Mouse (Mus musculus) CH12.LX (cell line): ENCODE results near the gene Arpp19. TPM values are rescaled to one million over a fixed set of nuclear protein-coding genes. Genes with fewer than 3 reads are reported as not detected.
A peak's percentile ranks its signal among the peaks of the same experiment; 100 is the strongest.

Experiments used
- DNase-seq: peaks from one replicate; pipeline ENCODE4 v3.0.0-alpha.2; 2013; ENCODE audit errors: extremely low read depth
- H3K27ac ChIP-seq: 2 replicates; pipeline ENCODE4 v1.5.1; 2012; ENCODE audit warnings: low read depth, mild to moderate bottlenecking, control low read depth, moderate library complexity; ENCODE audit not compliant: insufficient read depth
- H3K27me3 ChIP-seq: replicated peaks from 2 replicates; pipeline ENCODE3; 2012; ENCODE audit warnings: inconsistent platforms
- H3K36me3 ChIP-seq, 2 experiments: replicated peaks in 1 of 2; 2 replicates each; pipeline versions ENCODE3 to v1.6.1; 2012; ENCODE audit warnings: inconsistent platforms in 1 of 2, low read length in 1 of 2, mild to moderate bottlenecking in 1 of 2, mixed read lengths in 1 of 2, moderate library complexity in 1 of 2; ENCODE audit not compliant: control insufficient read depth in 1 of 2, insufficient read depth in 1 of 2
- H3K4me1 ChIP-seq, 2 experiments: 2 replicates each; pipeline ENCODE4 v1.6.1; 2012; ENCODE audit warnings: inconsistent platforms in 1 of 2, moderate library complexity in 1 of 2; ENCODE audit not compliant: insufficient read depth in 2 of 2, control insufficient read depth in 1 of 2
- H3K4me2 ChIP-seq: 2 replicates; pipeline ENCODE4 v1.6.1; 2012; ENCODE audit warnings: low read depth, mild to moderate bottlenecking, control low read depth; ENCODE audit not compliant: poor library complexity, insufficient read depth, severe bottlenecking
- H3K4me3 ChIP-seq, 3 experiments: fragments of 150-350 bp in 1 of 3; sonication (generic) in 1 of 3; replicated peaks in 1 of 3; 2 replicates each; pipeline versions ENCODE3 to v1.5.1; 2011 to 2012; ENCODE audit warnings: low read depth in 2 of 3, low read length in 2 of 3, mild to moderate bottlenecking in 2 of 3, moderate library complexity in 2 of 3, control low read depth in 1 of 3, improper control_type of control experiment in 1 of 3, inconsistent platforms in 1 of 3, mixed read lengths in 1 of 3; ENCODE audit not compliant: poor library complexity in 1 of 3
- H3K79me2 ChIP-seq: replicated peaks from 2 replicates; pipeline ENCODE4 v1.6.1; 2012; ENCODE audit warnings: mild to moderate bottlenecking, moderate library complexity; ENCODE audit not compliant: control insufficient read depth, poor library complexity, insufficient read depth, severe bottlenecking; ENCODE audit errors: extremely low read depth
- H3K9ac ChIP-seq: 2 replicates; pipeline ENCODE4 v1.6.1; 2012; ENCODE audit warnings: low read depth, mild to moderate bottlenecking, control low read depth, moderate library complexity; ENCODE audit not compliant: insufficient read depth
- H3K9me3 ChIP-seq: replicated peaks from 2 replicates; pipeline ENCODE3; 2012; ENCODE audit warnings: low read length, inconsistent platforms, mixed read lengths
- BHLHE40 ChIP-seq: IDR thresholded peaks from 2 replicates; pipeline ENCODE4 v1.6.1; 2011; ENCODE audit warnings: mild to moderate bottlenecking, low read depth, low read length, improper control_type of control experiment
- CHD1 ChIP-seq: IDR thresholded peaks from 2 replicates; pipeline ENCODE4 v1.6.1; 2012; ENCODE audit warnings: low read depth, low read length, improper control_type of control experiment, inconsistent platforms
- CHD2 ChIP-seq: IDR thresholded peaks from 2 replicates; pipeline ENCODE4 v1.6.1; 2011; ENCODE audit warnings: low read length, improper control_type of control experiment
- CTCF ChIP-seq, 2 experiments: IDR thresholded peaks in 1 of 2; conservative IDR thresholded peaks in 1 of 2; 2 replicates each; pipeline ENCODE4 v1.5.1; 2011 to 2012; ENCODE audit warnings: low read depth in 2 of 2, low read length in 2 of 2, improper control_type of control experiment in 1 of 2, inconsistent platforms in 1 of 2, mild to moderate bottlenecking in 1 of 2, moderate library complexity in 1 of 2
- E2F4 ChIP-seq: IDR thresholded peaks from 2 replicates; pipeline ENCODE4 v1.6.1; 2011; ENCODE audit warnings: low read depth, low read length, improper control_type of control experiment; ENCODE audit not compliant: insufficient replicate concordance
- ELF1 ChIP-seq: IDR thresholded peaks from 2 replicates; pipeline ENCODE4 v1.6.1; 2014; ENCODE audit warnings: low read depth, mild to moderate bottlenecking, inconsistent platforms, low read length, improper control_type of control experiment
- EP300 ChIP-seq: IDR thresholded peaks from 2 replicates; pipeline ENCODE4 v1.6.1; 2011; ENCODE audit warnings: low read length, improper control_type of control experiment
- ETS1 ChIP-seq: conservative IDR thresholded peaks from 2 replicates; pipeline ENCODE4 v1.6.1; 2012; ENCODE audit warnings: low read depth, mild to moderate bottlenecking, inconsistent platforms, low read length, improper control_type of control experiment, moderate library complexity
- GABPA ChIP-seq: IDR thresholded peaks from 2 replicates; pipeline ENCODE4 v1.6.1; 2012; ENCODE audit warnings: low read depth, low read length, improper control_type of control experiment, inconsistent platforms; ENCODE audit not compliant: insufficient replicate concordance
- HCFC1 ChIP-seq: IDR thresholded peaks from 2 replicates; pipeline ENCODE4 v1.6.1; 2012; ENCODE audit warnings: low read depth, mild to moderate bottlenecking, inconsistent platforms, low read length, improper control_type of control experiment
- JUN ChIP-seq: IDR thresholded peaks from 2 replicates; pipeline ENCODE4 v1.6.1; 2011; ENCODE audit warnings: low read depth, mild to moderate bottlenecking, low read length, improper control_type of control experiment, moderate library complexity; ENCODE audit not compliant: insufficient read depth
- JUND ChIP-seq: conservative IDR thresholded peaks from 2 replicates; pipeline ENCODE4 v1.6.1; 2011; ENCODE audit warnings: low read depth, low read length, improper control_type of control experiment
- KAT2A ChIP-seq: IDR thresholded peaks from 2 replicates; pipeline ENCODE4 v1.6.1; 2012; ENCODE audit warnings: low read length, improper control_type of control experiment, inconsistent platforms; ENCODE audit not compliant: insufficient replicate concordance
- MAFK ChIP-seq: IDR thresholded peaks from 2 replicates; pipeline ENCODE4 v1.6.1; 2011; ENCODE audit warnings: low read length, improper control_type of control experiment; ENCODE audit not compliant: insufficient replicate concordance
- MAX ChIP-seq: IDR thresholded peaks from 2 replicates; pipeline ENCODE4 v1.6.1; 2011; ENCODE audit warnings: low read length, improper control_type of control experiment
- MAZ ChIP-seq: IDR thresholded peaks from 2 replicates; pipeline ENCODE4 v1.6.1; 2012; ENCODE audit warnings: low read depth, mild to moderate bottlenecking, inconsistent platforms, low read length, improper control_type of control experiment, moderate library complexity
- MEF2A ChIP-seq: IDR thresholded peaks from 2 replicates; pipeline ENCODE4 v1.6.1; 2014; ENCODE audit warnings: low read depth, mild to moderate bottlenecking, inconsistent platforms, low read length, improper control_type of control experiment, borderline replicate concordance
- MXI1 ChIP-seq: IDR thresholded peaks from 2 replicates; pipeline ENCODE4 v1.6.1; 2011; ENCODE audit warnings: mild to moderate bottlenecking, low read depth, low read length, improper control_type of control experiment
- MYC ChIP-seq: IDR thresholded peaks from 2 replicates; pipeline ENCODE4 v1.6.1; 2011; ENCODE audit warnings: low read depth, mild to moderate bottlenecking, improper control_type of control experiment, low read length
- NELFE ChIP-seq: IDR thresholded peaks from 2 replicates; pipeline ENCODE4 v1.6.1; 2011; ENCODE audit warnings: low read depth, low read length, improper control_type of control experiment
- NRF1 ChIP-seq: IDR thresholded peaks from 2 replicates; pipeline ENCODE4 v1.6.1; 2014; ENCODE audit warnings: low read depth, mild to moderate bottlenecking, inconsistent platforms, low read length, improper control_type of control experiment, moderate library complexity
- PAX5 ChIP-seq: IDR thresholded peaks from 2 replicates; pipeline ENCODE4 v1.6.1; 2012; ENCODE audit warnings: low read length, inconsistent platforms, mixed read lengths
- POLR2A ChIP-seq: IDR thresholded peaks from 2 replicates; pipeline ENCODE4 v1.6.1; 2011; ENCODE audit warnings: low read depth, mild to moderate bottlenecking, improper control_type of control experiment, low read length
- POLR2AphosphoS2 ChIP-seq: IDR thresholded peaks from 2 replicates; pipeline ENCODE4 v1.6.1; 2011; ENCODE audit warnings: low read depth, low read length, improper control_type of control experiment
- RAD21 ChIP-seq: IDR thresholded peaks from 2 replicates; pipeline ENCODE4 v1.6.1; 2011; ENCODE audit warnings: low read depth, mild to moderate bottlenecking, low read length, improper control_type of control experiment, moderate library complexity
- RCOR1 ChIP-seq: conservative IDR thresholded peaks from 2 replicates; pipeline ENCODE4 v1.6.1; 2012; ENCODE audit warnings: low read depth, mild to moderate bottlenecking, inconsistent platforms, low read length, improper control_type of control experiment
- SIN3A ChIP-seq: IDR thresholded peaks from 2 replicates; pipeline ENCODE4 v1.6.1; 2012; ENCODE audit warnings: low read length, improper control_type of control experiment, inconsistent platforms
- SMC3 ChIP-seq: IDR thresholded peaks from 2 replicates; pipeline ENCODE4 v1.6.1; 2011; ENCODE audit warnings: low read depth, low read length, improper control_type of control experiment
- TBP ChIP-seq: conservative IDR thresholded peaks from 2 replicates; pipeline ENCODE4 v1.6.1; 2011; ENCODE audit warnings: low read depth, low read length, improper control_type of control experiment
- TCF12 ChIP-seq: IDR thresholded peaks from 2 replicates; pipeline ENCODE4 v1.6.1; 2014; ENCODE audit warnings: low read depth, mild to moderate bottlenecking, inconsistent platforms, low read length, improper control_type of control experiment
- UBTF ChIP-seq: IDR thresholded peaks from 2 replicates; pipeline ENCODE4 v1.6.1; 2012; ENCODE audit warnings: low read depth, mild to moderate bottlenecking, inconsistent platforms, low read length, improper control_type of control experiment, moderate library complexity
- USF1 ChIP-seq: IDR thresholded peaks from 2 replicates; pipeline ENCODE4 v1.6.1; 2014; ENCODE audit warnings: low read depth, mild to moderate bottlenecking, inconsistent platforms, low read length, improper control_type of control experiment
- USF2 ChIP-seq: conservative IDR thresholded peaks from 2 replicates; pipeline ENCODE4 v1.6.1; 2011; ENCODE audit warnings: low read depth, low read length, improper control_type of control experiment
- ZC3H11A ChIP-seq: IDR thresholded peaks from 2 replicates; pipeline ENCODE4 v1.6.1; 2012; ENCODE audit warnings: low read depth, mild to moderate bottlenecking, inconsistent platforms, low read length, improper control_type of control experiment
- ZKSCAN1 ChIP-seq: IDR thresholded peaks from 2 replicates; pipeline ENCODE4 v1.6.1; 2012; ENCODE audit warnings: low read depth, inconsistent platforms, low read length, improper control_type of control experiment, borderline replicate concordance
- ZMIZ1 ChIP-seq: IDR thresholded peaks from 2 replicates; pipeline ENCODE4 v1.6.1; 2012; ENCODE audit warnings: low read depth, mild to moderate bottlenecking, inconsistent platforms, low read length, improper control_type of control experiment
- ZNF384 ChIP-seq: IDR thresholded peaks from 2 replicates; pipeline ENCODE4 v1.6.1; 2012; ENCODE audit warnings: low read depth, low read length, improper control_type of control experiment, inconsistent platforms
- dilution Hi-C: fragments of 300-500 bp; cut with MboI; formaldehyde crosslinking; loops from 2 replicates; pipeline ENCODE4 v1.14.3; 2020; ENCODE audit warnings: low sequenced_read_pairs; ENCODE audit not compliant: extremely low pct_unique_long_range_greater_than_20kb, extremely low pct_ligation_motif_present
- in situ Hi-C: fragments of 300-500 bp; cut with MboI; formaldehyde crosslinking; loops from 3 replicates; pipeline ENCODE4 v1.14.3; 2019; ENCODE audit warnings: low sequenced_read_pairs, low pct_ligation_motif_present, low pct_unique_long_range_greater_than_20kb, mixed read lengths
- polyA plus RNA-seq: library from polyadenylated mRNA; unstranded; fragments of >175 nt; gene quantifications from 2 replicates; pipeline ENCODE4 v1.2.1, GENCODE M21; 2012; ENCODE audit warnings: low read depth; ENCODE audit not compliant: insufficient read length
- total RNA-seq, 2 experiments: library from RNA; depleted of rRNA; stranded (reverse); fragments of 300-350 nt in 1 of 2; fragments of >200 nt in 1 of 2; gene quantifications; 2 replicates each; pipeline ENCODE4 v1.2.3; 2012 to 2014

Gene Arpp19
- 244 and 311 TPM in 2 replicates for total RNA-seq (2012; rRNA removed)
- 194 and 233 TPM in 2 replicates for total RNA-seq (2014; rRNA removed)
- polyA plus RNA-seq = 479 and 504 TPM in 2 replicates

DNA sequence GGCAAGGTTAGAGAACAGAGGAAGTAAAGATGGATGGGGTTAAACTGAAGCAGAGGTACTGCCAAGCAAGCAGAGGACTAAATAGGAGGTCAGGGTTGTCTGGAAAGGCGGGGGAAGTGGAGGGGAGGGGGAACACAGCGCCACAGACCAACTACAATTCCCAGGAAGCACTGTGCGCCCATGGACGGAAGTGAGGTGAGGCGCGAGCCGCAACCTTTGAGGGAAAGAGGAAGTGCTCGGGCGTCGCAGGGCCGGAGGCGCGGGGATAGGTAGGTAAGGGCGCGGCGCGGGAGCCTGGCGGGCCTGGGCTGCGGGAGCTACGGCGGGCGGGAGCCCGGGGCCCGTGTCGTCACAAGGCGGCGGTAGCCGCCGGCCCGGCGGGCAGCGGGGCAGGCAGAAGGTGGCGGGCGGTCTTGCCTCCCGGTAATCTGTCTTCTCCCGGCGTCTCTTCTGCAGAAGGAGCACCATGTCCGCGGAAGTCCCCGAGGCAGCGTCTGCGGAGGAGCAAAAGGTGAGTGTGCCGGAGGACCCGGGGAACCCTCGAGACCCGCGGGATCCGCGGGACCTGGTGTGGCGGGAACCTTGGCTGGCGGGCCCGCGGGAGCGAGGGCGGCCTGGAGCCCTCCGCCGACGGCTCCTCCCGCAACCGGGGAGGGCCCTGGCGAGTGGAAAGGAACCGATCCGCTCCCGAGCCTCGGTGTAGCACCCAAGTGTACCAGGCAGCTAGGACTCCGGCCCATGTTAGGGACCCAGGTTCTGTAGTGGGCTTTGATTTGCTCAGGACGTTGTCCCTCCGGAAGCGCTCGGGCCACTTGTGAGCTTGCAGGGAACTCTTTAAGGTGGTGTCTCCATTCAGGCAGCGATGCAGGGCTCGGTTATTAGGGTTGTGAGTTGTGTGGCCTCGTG is at the start of gene Arpp19:
Arpp19 (plus strand) TSS at position 164 of the 906 bp plus-strand sequence.
- Histone ChIP-seq H3K27me3 (no peaks in the 10 kb centered on the region), H3K79me2 (peaks cover 48% of the 10 kb centered on the region), H3K4me3 (peak within 1 kb of the TSS; percentile 80 to 98 (median 93)), H3K4me1 (peaks cover 0 to 43% of the 10 kb centered on the region in 2 experiments; a peak in 3 of 4 replicates), H3K9ac (peak within 1 kb of the TSS; percentile 97), H3K36me3 (peaks cover 0 to 15% of the 10 kb centered on the region in 2 experiments), H3K4me2 (peak within 1 kb of the TSS; percentile 94), H3K27ac (peak within 1 kb of the TSS; percentile 70), H3K9me3 (no peaks in the 10 kb centered on the region)
- in situ Hi-C loops (no loop called here), dilution Hi-C loops (no loop called here)
- DNase-seq = peak; percentile 91
- TF ChIP-seq ZNF384 = no peak
- peak; percentile 28; the same call in 1 of the 2 replicates for TF ChIP-seq NRF1
- no peak for TF ChIP-seq CHD1
- TF ChIP-seq USF2 = no peak
- peak; percentile 61 for TF ChIP-seq TCF12
- peak; percentile 75 for TF ChIP-seq ZMIZ1
- TF ChIP-seq JUN = no peak
- TF ChIP-seq HCFC1 = peak; percentile 93
- TF ChIP-seq MEF2A = peak; percentile 41; the same call in 1 of the 2 replicates
- peak; percentile 59; the same call in 1 of the 2 replicates for TF ChIP-seq TBP
- peak; percentile 87 for TF ChIP-seq UBTF
- TF ChIP-seq EP300 = no peak
- no peak for TF ChIP-seq ETS1
- TF ChIP-seq BHLHE40 = no peak
- TF ChIP-seq E2F4 = peak; percentile 61; the same call in 1 of the 2 replicates
- no peak for TF ChIP-seq CHD2
- no peak for TF ChIP-seq MYC
- no peak for TF ChIP-seq USF1
- TF ChIP-seq RCOR1 = no peak
- peak; percentile 91 for TF ChIP-seq POLR2A
- TF ChIP-seq ZC3H11A = no peak
- TF ChIP-seq MXI1 = no peak
- TF ChIP-seq PAX5 = no peak
- peak; percentile 78 for TF ChIP-seq MAZ
- peak; percentile 74; the same call in 1 of the 2 replicates for TF ChIP-seq SIN3A
- no peak for TF ChIP-seq SMC3
- TF ChIP-seq JUND = no peak
- TF ChIP-seq ZKSCAN1 = no peak
- no peak for TF ChIP-seq MAFK
- no peak for TF ChIP-seq POLR2AphosphoS2
- 0 out of 2 replicates have a peak, but pooled peaks have one; percentile 13 for TF ChIP-seq MAX
- TF ChIP-seq GABPA = peak; percentile 33; the same call in 1 of the 2 replicates
- no peak for TF ChIP-seq RAD21
- TF ChIP-seq NELFE = peak; percentile 82
- no peak for TF ChIP-seq CTCF (conservative IDR thresholded peaks at IDR 0.05 in 1 of 2, IDR thresholded peaks at IDR 0.05 in 1 of 2; ENCODE audit: low read depth in 2 of 2, low read length in 2 of 2)
- TF ChIP-seq KAT2A = peak; percentile 92; the same call in 1 of the 2 replicates
- TF ChIP-seq ELF1 = peak; percentile 94
